Mouse (Mus musculus) liver, adult (tissue): ENCODE data around the gene Akap13.

Experiments
- GATA4 ChIP-seq: IDR thresholded peaks from 2 replicates; pipeline ENCODE4 v1.6.1; 2014; ENCODE audit warnings: mild to moderate bottlenecking, low read length; ENCODE audit not compliant: insufficient replicate concordance

Gene Akap13

DNA sequence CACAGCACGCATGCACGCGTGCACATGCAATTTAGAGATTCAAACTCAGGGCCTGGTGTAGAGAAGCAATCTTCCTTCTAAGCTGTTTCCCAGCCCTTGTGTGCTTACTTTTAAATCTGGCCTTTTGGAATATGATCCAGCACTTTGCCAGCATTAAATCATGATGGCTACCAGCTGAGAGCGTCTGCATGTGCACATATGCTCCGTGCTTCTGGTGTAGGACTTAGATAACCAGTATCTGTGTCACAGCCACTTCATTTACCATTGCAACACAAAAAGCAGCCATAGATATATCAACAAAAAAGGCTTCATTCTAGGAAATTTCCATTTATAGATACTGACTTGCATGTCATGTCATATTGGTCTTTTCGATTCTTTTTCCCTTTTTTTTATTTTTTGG is 249.5 kb downstream of the Akap13 start:
- TF ChIP-seq GATA4 = no peak

DNA sequence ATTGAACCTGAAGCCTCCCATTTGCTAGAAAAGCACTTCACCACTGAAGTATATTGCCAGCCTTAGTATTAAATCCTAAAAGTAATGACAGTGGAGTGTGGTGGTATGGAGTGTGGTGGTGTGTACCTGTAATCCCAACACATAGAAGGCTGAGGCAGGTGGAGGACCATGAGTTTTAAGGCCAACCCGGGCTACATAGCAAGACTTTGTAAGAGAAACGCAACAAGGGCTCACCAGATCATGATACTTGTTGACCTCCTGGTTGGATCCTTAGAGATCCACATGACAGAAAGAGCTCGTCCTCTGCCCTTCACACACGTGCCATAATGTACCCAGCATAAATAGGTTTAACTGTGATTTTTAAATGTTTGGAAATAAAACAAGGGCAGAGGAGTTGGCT is 254.6 kb downstream of the Akap13 start:
- TF ChIP-seq GATA4 = no peak

DNA sequence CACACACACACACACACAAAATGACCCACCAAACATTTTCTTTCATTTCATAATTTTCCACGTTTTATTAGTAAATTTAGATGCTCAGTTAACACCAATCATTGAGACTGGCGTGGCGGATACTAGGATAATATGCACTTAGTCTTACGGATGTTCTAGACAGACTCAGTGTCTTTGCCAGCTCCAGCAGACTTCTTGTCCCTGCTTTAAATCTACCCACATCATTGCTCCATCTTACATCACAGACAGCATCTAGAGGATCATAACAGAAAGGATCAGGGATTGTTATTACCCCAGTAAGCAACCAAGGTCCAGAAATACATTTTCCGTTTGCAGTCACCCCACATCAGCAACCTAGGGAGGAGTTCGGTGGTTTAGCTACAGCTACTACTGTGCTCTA is 255.6 kb downstream of the Akap13 start:
- no peak for TF ChIP-seq GATA4

DNA sequence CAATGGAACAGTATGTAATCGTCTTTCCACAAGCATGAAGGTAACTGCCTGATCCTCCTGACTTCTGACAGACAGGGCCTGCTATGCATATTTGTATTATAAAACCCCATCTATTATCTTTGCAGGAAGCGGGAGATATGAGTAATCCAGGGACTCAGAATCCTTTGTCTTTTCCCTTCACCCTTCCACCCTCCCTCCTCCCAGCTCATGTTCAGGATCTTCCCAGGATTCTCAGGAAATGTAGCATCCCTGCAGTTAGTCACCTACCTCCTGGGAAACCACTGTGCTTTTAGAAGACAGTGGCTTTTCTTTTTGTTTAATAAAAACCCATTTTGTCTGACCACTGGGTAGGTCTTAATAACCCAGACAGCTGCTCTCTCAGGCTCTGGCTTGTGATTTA is 256.1 kb downstream of the Akap13 start:
- no peak for TF ChIP-seq GATA4

DNA sequence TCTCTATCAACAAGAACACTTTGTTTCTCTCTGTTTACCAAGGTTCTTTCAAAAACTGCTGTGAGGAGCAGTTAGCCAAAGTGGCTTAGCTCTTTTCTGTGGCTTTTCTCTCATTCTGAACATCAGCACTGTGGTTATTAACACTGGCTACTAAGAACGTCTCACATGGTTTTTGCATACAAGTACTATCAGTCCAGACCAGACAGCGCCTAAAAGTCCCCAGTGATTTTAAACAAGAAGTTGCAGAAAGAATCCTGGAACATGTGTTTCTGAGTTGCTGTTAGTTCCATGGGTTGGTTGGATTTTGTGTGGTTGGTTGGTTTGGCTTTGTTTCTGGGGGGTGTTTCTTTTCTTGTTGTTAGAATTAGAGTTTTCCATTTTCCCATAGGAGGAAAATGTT is 257.5 kb downstream of the Akap13 start:
- TF ChIP-seq GATA4 = no peak

DNA sequence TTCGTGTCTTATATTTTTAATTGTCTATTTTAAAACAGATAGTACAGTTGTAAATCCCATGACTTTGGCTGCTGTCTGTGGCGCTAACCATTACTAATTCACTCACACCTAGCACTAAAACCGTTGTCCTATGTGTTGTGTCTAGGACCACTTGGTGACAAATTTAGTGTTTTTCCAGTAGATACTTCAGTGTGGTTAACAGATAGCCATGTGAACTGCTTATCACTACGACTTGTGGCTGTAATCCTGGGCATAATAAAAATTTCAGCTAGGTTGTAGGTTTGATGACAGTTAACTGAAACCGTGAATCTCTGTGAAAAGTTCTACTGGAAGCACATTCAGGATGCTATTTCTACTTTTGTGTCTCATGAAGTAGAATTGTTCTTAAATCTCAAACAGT is 258.6 kb downstream of the Akap13 start:
- no peak for TF ChIP-seq GATA4

DNA sequence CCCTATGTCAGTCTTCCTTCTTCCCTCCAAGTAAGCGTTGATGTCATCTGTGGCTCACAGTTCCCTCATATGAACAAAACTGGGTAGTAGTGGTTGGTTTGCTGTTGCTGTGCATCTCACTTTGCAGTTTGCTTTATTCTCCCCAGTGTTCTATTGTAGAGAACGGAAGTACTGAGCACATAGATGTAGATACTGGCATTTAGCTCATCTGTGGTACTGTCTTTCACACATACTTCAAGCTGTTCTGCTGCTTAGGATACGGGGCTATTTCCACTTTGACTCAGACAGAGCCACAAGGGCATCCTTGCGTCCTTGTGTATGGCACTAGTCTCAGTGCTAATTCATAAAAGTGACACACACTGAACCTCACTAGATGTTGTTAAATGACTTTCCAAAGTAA is 259.7 kb downstream of the Akap13 start:
- no peak for TF ChIP-seq GATA4

DNA sequence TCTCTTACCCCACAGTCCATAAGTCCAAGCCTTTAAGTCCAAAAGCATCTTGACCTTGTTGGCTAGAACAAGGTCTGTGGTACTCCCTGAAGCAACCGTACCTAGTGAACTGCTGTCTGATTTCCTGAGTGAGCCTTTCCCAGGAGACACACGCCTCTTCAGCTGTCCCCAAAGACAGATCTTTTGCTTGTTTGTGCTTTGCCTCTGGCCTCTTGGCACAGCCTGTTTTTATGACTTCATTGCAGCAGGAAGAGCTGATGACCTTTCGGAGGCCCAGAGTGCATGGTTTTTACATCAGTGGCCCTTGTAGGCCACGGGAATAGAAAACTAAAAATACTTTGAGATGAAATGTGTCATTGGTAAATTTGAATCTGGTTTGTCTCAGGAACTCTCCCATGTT is 260.6 kb downstream of the Akap13 start:
- peak; percentile 48; the same call in 1 of the 2 replicates for TF ChIP-seq GATA4

DNA sequence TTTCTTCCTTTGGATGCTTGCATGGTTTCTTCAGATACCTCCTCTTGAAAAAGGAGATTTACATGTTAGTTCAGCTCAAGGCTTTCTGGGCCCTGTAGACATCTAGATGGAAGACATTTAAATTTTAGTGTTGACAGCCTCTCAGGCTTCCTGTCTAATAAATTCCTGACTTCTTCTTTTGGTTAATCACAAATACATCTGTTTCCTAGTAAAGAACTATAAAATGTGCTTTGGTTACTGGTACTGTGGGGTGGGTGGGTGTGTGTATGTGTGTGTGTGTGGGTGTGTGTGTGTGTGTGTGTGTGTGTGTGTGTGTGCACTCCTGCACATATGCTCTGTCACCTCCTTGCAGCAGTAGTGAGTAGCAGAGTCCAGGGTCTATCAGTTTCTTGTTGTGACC is 262.0 kb downstream of the Akap13 start:
- TF ChIP-seq GATA4 = no peak

DNA sequence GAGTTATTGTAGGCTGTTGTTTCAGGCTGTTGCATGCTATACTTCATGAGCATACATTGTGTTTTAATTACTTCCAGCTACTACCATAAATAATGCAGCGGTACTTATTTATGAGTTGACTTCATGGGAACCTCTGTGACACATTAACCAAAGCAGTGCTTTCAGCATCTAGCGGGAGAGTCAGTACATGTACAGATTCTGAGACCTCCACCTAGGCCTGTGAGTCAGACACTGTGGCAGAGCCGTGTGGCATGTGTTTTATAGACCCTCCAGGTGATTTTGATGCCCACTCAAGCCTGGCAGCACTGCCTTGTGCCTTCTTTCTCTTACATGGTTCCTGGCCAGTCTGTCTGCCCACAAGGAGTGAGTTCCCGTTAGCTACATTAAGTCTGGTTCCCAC is 266.0 kb downstream of the Akap13 start:
- TF ChIP-seq GATA4 = no peak

DNA sequence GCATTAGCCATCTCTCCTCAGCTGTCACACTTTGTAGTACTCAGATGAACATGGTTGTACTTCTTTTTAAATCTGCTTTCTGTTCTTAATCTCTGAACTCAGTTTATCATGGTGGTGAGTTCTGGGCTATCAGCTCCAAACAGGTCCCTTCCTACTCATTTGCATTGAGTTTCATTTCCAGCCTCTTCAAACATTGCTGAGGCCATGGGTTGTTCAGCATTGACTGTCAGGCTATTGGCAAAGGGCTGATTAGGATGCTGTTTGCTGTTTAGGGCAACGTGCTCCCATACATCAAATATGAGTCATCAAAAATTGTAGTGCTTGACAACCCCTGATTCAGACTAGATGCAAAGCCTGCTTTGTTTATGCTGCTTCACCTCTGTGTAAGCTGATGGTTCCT is 268.7 kb downstream of the Akap13 start:
- TF ChIP-seq GATA4 = no peak

DNA sequence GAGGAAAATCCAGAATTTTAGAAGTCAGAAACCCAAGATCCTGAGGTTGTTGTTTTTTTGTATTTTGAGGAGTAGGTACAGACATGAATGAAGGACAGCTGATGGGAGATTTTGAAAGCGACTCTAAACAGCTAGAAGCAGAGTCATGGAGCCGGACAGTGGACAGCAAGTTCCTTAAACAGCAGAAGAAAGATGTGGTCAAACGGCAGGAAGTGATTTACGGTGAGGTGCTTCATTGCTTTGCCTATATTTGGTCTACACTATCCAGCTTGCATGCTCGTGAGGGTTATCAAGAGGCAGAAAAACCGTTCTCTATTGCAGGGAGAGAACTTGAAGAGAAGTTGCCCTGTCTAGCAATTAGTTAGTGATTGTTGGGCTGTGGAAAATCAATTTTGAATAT is 270.6 kb downstream of the Akap13 start:
- TF ChIP-seq GATA4 = no peak

DNA sequence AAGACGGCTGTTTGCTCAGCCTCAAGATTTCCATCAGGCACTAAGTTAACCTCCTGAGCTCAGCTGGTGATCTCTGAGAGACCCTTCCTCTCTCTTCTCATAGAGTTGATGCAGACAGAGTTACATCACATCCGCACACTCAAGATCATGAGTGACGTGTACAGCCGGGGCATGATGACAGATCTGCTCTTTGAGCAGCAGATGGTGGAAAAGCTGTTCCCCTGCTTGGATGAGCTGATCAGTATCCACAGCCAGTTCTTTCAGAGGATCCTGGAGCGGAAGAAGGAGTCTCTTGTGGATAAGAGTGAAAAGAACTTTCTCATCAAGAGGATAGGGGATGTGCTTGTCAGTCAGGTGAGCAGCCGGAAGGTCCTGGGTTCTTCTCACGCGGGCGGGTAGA is 271.5 kb downstream of the Akap13 start:
- no peak for TF ChIP-seq GATA4

DNA sequence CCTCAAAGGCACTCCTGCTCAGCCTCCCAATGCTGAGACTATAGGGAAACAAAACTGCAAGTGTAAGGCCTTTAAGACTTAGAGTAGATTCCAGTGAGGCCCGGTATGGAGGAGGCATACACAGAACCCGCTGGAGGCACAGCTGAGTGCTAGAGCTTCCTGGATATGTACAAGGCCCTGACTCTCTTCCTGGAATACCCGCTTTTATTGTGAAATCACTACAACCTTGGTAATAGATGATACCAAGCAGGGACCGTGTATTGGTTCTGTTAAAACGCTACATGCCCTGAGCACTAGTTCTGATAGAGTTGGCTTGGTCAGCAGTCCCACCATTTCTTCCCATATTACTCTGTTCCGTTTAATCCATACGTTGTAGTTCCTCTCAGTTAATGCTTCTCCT is 274.3 kb downstream of the Akap13 start:
- TF ChIP-seq GATA4 = no peak

DNA sequence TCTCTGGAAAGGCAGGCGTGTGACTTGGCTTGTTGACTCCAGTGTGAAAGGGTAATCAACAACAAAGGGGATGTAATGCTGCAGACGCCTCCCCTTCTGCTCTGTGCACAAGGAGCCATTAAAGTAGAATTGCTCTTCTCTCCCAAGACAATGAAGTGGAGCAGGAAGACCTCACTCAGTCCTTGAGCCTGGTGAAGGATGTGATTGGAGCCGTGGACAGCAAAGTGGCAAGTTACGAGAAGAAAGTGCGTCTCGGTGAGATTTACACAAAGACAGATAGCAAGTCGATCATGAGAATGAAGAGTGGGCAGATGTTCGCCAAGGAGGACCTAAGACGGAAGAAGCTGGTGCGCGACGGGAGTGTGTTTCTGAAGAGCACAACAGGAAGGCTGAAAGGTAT is 274.9 kb downstream of the Akap13 start:
- TF ChIP-seq GATA4 = no peak

DNA sequence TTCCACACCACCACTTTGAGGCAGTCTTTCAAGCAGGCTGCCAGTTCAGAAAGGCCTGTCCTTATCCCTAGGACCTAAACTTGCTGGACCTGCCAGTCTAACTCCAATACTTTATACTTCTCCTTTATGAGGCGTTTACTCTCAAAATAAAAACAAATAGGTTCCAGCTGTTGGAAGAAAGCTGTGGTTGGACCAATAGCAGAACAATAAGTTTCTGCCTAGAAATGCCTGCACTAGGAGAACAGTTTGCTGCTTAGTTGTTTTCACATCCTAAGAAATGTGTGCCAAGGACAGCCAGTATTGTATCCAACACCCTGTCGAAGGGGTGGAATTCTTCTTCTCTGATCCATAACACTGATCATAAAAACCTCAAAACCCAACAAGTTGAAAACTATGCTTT is 276.6 kb downstream of the Akap13 start:
- no peak for TF ChIP-seq GATA4

DNA sequence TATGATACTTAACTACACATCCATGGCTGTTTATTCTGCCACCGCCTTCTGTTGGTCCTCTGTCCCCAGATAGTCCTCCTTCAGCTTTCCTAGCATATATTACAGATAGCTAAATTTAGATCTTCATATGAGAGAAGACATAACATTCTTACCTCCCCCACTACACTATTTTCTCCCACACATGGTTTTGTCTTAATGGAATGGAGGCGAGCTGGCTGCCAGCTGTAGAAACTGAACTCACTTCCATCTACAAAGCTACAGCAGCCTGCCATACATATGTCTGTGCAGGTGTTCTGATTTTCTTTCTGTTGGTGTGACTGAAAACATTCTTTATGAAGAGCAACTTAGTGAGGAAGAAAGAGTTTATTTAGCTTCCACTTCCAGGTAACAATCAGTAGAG is 277.8 kb downstream of the Akap13 start:
- no peak for TF ChIP-seq GATA4
